Mouse (Mus musculus) Patski (cell line): ENCODE measurements around the gene Elobl. TPM values are rescaled to one million over a fixed set of nuclear protein-coding genes. Genes with fewer than 3 reads are reported as not detected.

Experiments
- ATAC-seq: fragments of 100-300 bp; one replicate; pipeline ENCODE4 v1.8.0; 2021
- CTCF ChIA-PET: fragments of 350-600 bp; sonication (Branson Sonifier 250); formaldehyde crosslinking; loops from one replicate; lab custom pipeline; 2022; ENCODE audit warnings: inconsistent platforms; lab: Charles Lee
- POLR2A ChIA-PET: fragments of 350-600 bp; sonication (Branson Sonifier 250); formaldehyde crosslinking; loops from one replicate; lab custom pipeline; 2022; ENCODE audit warnings: antibody characterized with exemption, inconsistent platforms; lab: Charles Lee
- DNase-seq: peaks from one replicate; pipeline ENCODE4 v3.0.0-alpha.2; 2011; ENCODE audit warnings: low read depth, low spot score
- H3K27me3 ChIP-seq: fragments of 371-371 bp; one replicate; pipeline ENCODE4 v1.5.1; 2021
- CTCF ChIP-seq: fragments of 100-300 bp; IDR thresholded peaks from one replicate; pipeline ENCODE4 v1.5.1; 2021
- in situ Hi-C: fragments of 300-500 bp; cut with MboI; formaldehyde crosslinking; loops from 3 replicates; pipeline ENCODE4 v1.11.1; 2018; ENCODE audit warnings: low pct_unique_long_range_greater_than_20kb, mixed read lengths
- polyA plus RNA-seq: library from polyadenylated mRNA; unstranded; gene quantifications from one replicate; pipeline ENCODE4 v1.2.3, GENCODE M21; 2021

Gene Elobl
- polyA plus RNA-seq, 1 experiment from 2014 or later: 1.4 TPM

GRCm38 (mm10) chr11:88955217-88955969 is 11.3 kb downstream of the Elobl start, which contains the start of gene Scpep1:
TSS of gene Scpep1 (minus strand) at chr11:88955465.
- no peaks in the 10 kb centered on the region for H3K27me3 ChIP-seq
- in situ Hi-C loops: no loop called here
- TF ChIP-seq CTCF: peak; percentile 66
- ChIA-PET POLR2A (interaction anchor here (0.6 to 1.6 kb wide), 5 partner anchors 10 to 107 kb away, joined by 3 to 4 read pairs (median 4); no protein-coding TSS in a partner anchor), CTCF (interaction anchor here (0.8 to 2.9 kb wide), 7 partner anchors 12 to 107 kb away, joined by 3 to 9 read pairs (median 4); no protein-coding TSS in a partner anchor)
- ATAC-seq (peak; percentile 98), DNase-seq (peak; percentile 82)

- DNase-seq (no peak), ATAC-seq (peak; percentile 77)
- in situ Hi-C loops: loop anchor here (5.0 kb wide), 1 partner anchor 48 kb away; no protein-coding TSS in a partner anchor
- TF ChIP-seq CTCF: no peak
- no peaks in the 10 kb centered on the region for H3K27me3 ChIP-seq
- ChIA-PET CTCF (interaction anchor here (0.8 to 2.9 kb wide), 6 partner anchors 12 to 50 kb away, joined by 3 to 9 read pairs (median 4); no protein-coding TSS in a partner anchor), POLR2A (interaction anchor here (0.6 to 1.6 kb wide), 4 partner anchors 12 to 106 kb away, joined by 4 read pairs; no protein-coding TSS in a partner anchor)
Observed at GRCm38 (mm10) chr11:88954803-88955202, 11.9 kb downstream of the Elobl start.

- no peak for ATAC-seq
- CTCF ChIA-PET: interaction anchor here (1.0 to 1.6 kb wide), 2 partner anchors 24 to 105 kb away, joined by 4 read pairs; no protein-coding TSS in a partner anchor
Observed at GRCm38 (mm10) chr11:88953582-88953981, 13.1 kb downstream of the Elobl start.

GRCm38 (mm10) chr11:88952117-88952516 is 14.6 kb downstream of the Elobl start:
- POLR2A ChIA-PET: interaction anchor here (0.6 kb wide), 1 partner anchor 26 kb away, joined by 9 read pairs; no protein-coding TSS in a partner anchor
- no peak for DNase-seq
- no peaks in the 10 kb centered on the region for H3K27me3 ChIP-seq
- ATAC-seq: no peak
- TF ChIP-seq CTCF: no peak
- in situ Hi-C loops: loop anchor here (5.0 kb wide), 1 partner anchor 45 kb away; no protein-coding TSS in a partner anchor
- CTCF ChIA-PET: no interaction called here

More at GRCm38 (mm10) chr11:88953582-88953981, 13.1 kb downstream of the Elobl start:
- no peak for DNase-seq
- no peaks in the 10 kb centered on the region for H3K27me3 ChIP-seq
- POLR2A ChIA-PET: interaction anchor here (0.8 to 1.1 kb wide), 2 partner anchors 11 to 43 kb away, joined by 3 read pairs; no protein-coding TSS in a partner anchor
- TF ChIP-seq CTCF: no peak
- in situ Hi-C loops: loop anchor here (5.0 kb wide), 1 partner anchor 46 kb away; no protein-coding TSS in a partner anchor

- ATAC-seq (no peak), DNase-seq (no peak)
- in situ Hi-C loops: loop anchor here (5.0 kb wide), 1 partner anchor 44 kb away; no protein-coding TSS in a partner anchor
- ChIA-PET CTCF (no interaction called here), POLR2A (no interaction called here)
- no peaks in the 10 kb centered on the region for H3K27me3 ChIP-seq
- no peak for TF ChIP-seq CTCF
Observed at GRCm38 (mm10) chr11:88951576-88951975, 15.2 kb downstream of the Elobl start.

GRCm38 (mm10) chr11:88950640-88951250 is 16.0 kb downstream of the Elobl start:
- CTCF ChIA-PET: no interaction called here
- H3K27me3 ChIP-seq: no peaks in the 10 kb centered on the region
- TF ChIP-seq CTCF: no peak
- ATAC-seq (no peak), DNase-seq (no peak)
- POLR2A ChIA-PET: no interaction called here
- in situ Hi-C loops: loop anchor here (5.0 kb wide), 1 partner anchor 43 kb away; no protein-coding TSS in a partner anchor

- in situ Hi-C loops: loop anchor here (5.0 kb wide), 2 partner anchors 43 to 98 kb away; no protein-coding TSS in a partner anchor
- ChIA-PET POLR2A (no interaction called here), CTCF (no interaction called here)
- ATAC-seq: no peak
- TF ChIP-seq CTCF: no peak
- H3K27me3 ChIP-seq: no peaks in the 10 kb centered on the region
- no peak for DNase-seq
Observed at GRCm38 (mm10) chr11:88949802-88950639, 16.7 kb downstream of the Elobl start.

- in situ Hi-C loops: loop anchor here (5.0 kb wide), 1 partner anchor 97 kb away; no protein-coding TSS in a partner anchor
- POLR2A ChIA-PET: no interaction called here
- no peak for DNase-seq
- no peaks in the 10 kb centered on the region for H3K27me3 ChIP-seq
- no peak for ATAC-seq
- no peak for TF ChIP-seq CTCF
- CTCF ChIA-PET: no interaction called here
Observed at GRCm38 (mm10) chr11:88948896-88949295, 17.8 kb downstream of the Elobl start.

GRCm38 (mm10) chr11:88945971-88946585 is 20.7 kb downstream of the Elobl start:
- no peaks in the 10 kb centered on the region for H3K27me3 ChIP-seq
- ATAC-seq: no peak
- CTCF ChIA-PET: no interaction called here
- in situ Hi-C loops: loop anchor here (5.0 kb wide), 1 partner anchor 94 kb away; no protein-coding TSS in a partner anchor
- POLR2A ChIA-PET: interaction anchor here (0.6 kb wide), 1 partner anchor 10 kb away, joined by 3 read pairs; the partner anchor contains the start of gene Scpep1
- DNase-seq: no peak
- no peak for TF ChIP-seq CTCF
